7 mouse cellular contexts compared by ENCODE assay signal in genomic region chr3:138525494-138525893, GRCm38 (mm10). TPM values are rescaled to one million over a fixed set of nuclear protein-coding genes. Genes with fewer than 3 reads are reported as not detected.
DNase-seq lines count a peak whose midpoint lies in the region; ATAC-seq and TF ChIP-seq lines count a peak whose summit lies in the region.

No protein-coding gene starts in this region.

- H3K27ac ChIP-seq in kidney, embryonic 14.5 days (ENCODE audit: low read depth, low read length): no peak overlapping the region
- H3K27ac ChIP-seq in embryonic facial prominence, embryonic 13.5 days: peak overlapping the region; percentile 7; the same call in 1 of the 2 replicates
- H3K27ac ChIP-seq in liver, postnatal 0 days (ENCODE audit: low read depth): no peak overlapping the region

- peaks cover 15% of the 10 kb centered on the region for H3K4me1 ChIP-seq in kidney, embryonic 14.5 days (ENCODE audit: control insufficient read depth, insufficient read depth, low read length)
- peaks cover 16% of the 10 kb centered on the region for H3K4me1 ChIP-seq in embryonic facial prominence, embryonic 13.5 days
- H3K4me1 ChIP-seq in liver, postnatal 0 days (ENCODE audit: insufficient read depth): peaks cover 31% of the 10 kb centered on the region

- H3K4me2 ChIP-seq in kidney, embryonic 14.5 days (replicated peaks; ENCODE audit: low read depth, low read length): 0 out of 2 replicates have a peak overlapping the region, but pooled peaks have one; percentile 95
- H3K4me2 ChIP-seq in embryonic facial prominence, embryonic 13.5 days: peak overlapping the region; percentile 81
- no peak overlapping the region for H3K4me2 ChIP-seq in liver, postnatal 0 days (ENCODE audit: low read depth, low read length)

- no peak for TF ChIP-seq EP300 in liver, postnatal 0 days (IDR thresholded peaks at IDR 0.05; ENCODE audit: low read depth)

- no peak overlapping the region for H3K4me3 ChIP-seq in kidney, embryonic 14.5 days (ENCODE audit: low read length)
- no peak overlapping the region for H3K4me3 ChIP-seq in embryonic facial prominence, embryonic 13.5 days
- H3K4me3 ChIP-seq in liver, postnatal 0 days (ENCODE audit: low read depth, low read length): no peak overlapping the region

- no peaks in the 10 kb centered on the region for H3K9me3 ChIP-seq in kidney, embryonic 14.5 days (ENCODE audit: control insufficient read depth, low read length)
- H3K9me3 ChIP-seq in embryonic facial prominence, embryonic 13.5 days: no peaks in the 10 kb centered on the region
- no peaks in the 10 kb centered on the region for H3K9me3 ChIP-seq in liver, postnatal 0 days (ENCODE audit: low read length)

- no peak overlapping the region for H3K9ac ChIP-seq in kidney, embryonic 14.5 days (ENCODE audit: low read depth, low read length)
- H3K9ac ChIP-seq in embryonic facial prominence, embryonic 13.5 days: no peak overlapping the region
- H3K9ac ChIP-seq in liver, postnatal 0 days (replicated peaks): peak overlapping the region; percentile 84; the same call in 1 of the 2 replicates

- ATAC-seq in kidney, embryonic 14.5 days (ENCODE audit: low FRiP score, low TSS enrichment): no peak
- ATAC-seq in embryonic facial prominence, embryonic 13.5 days (ENCODE audit: insufficient number of reproducible peaks, insufficient read depth, low FRiP score, low TSS enrichment, low read depth): no peak
- no peak for ATAC-seq in liver, postnatal 0 days

- H3K27me3 ChIP-seq in kidney, embryonic 14.5 days (ENCODE audit: control insufficient read depth, insufficient read depth, low read length): no peaks in the 10 kb centered on the region
- H3K27me3 ChIP-seq in embryonic facial prominence, embryonic 13.5 days: no peaks in the 10 kb centered on the region
- H3K27me3 ChIP-seq in liver, postnatal 0 days (ENCODE audit: insufficient read depth, low read length): no peaks in the 10 kb centered on the region

- H3K36me3 ChIP-seq in kidney, embryonic 14.5 days (ENCODE audit: control insufficient read depth, insufficient read depth, low read length): no peaks in the 10 kb centered on the region
- H3K36me3 ChIP-seq in embryonic facial prominence, embryonic 13.5 days: no peaks in the 10 kb centered on the region
- H3K36me3 ChIP-seq in liver, postnatal 0 days (replicated peaks; ENCODE audit: insufficient read depth, low read length): no peaks in the 10 kb centered on the region

- DNase-seq in kidney, adult 18-20 months: no peak
- DNase-seq in NIH3T3 (ENCODE audit: low read depth): peak; percentile 48
- no peak for DNase-seq in liver, postnatal 0 days
- no peak for DNase-seq in layer of hippocampus, adult 11-12 months (ENCODE audit: low spot score)
- no peak for DNase-seq in testis, postnatal 10 days (ENCODE audit: low spot score)

- TF ChIP-seq CTCF in liver, postnatal 0 days (IDR thresholded peaks at IDR 0.05; ENCODE audit: low read depth): no peak

- WGBS in kidney, embryonic 14.5 days: 61% methylated on average over 8 of the region's 8 CpGs
- 54% methylated on average over 8 of the region's 8 CpGs for WGBS in embryonic facial prominence, embryonic 13.5 days
- 71% methylated on average over 8 of the region's 8 CpGs for WGBS in liver, postnatal 0 days (ENCODE audit: insufficient replicate concordance)

RNA-seq across cellular contexts. Expression of gene Eif4e, which starts 0.5 kb away (rescaled TPM):
- 417 and 426 TPM in 2 replicates for polyA plus RNA-seq in kidney, embryonic 14.5 days (2014; fragmentation: Nextera tagmentation; extraction: Ambion mirVana)
- polyA plus RNA-seq in embryonic facial prominence, embryonic 13.5 days (2015; fragmentation: Nextera tagmentation; extraction: Ambion mirVana): 382 and 420 TPM in 2 replicates
- 93.7 and 98.3 TPM in 2 replicates for polyA plus RNA-seq in liver, postnatal 0 days (2015; fragmentation: Nextera tagmentation; extraction: Ambion mirVana)

RNA-seq across cellular contexts. Expression of gene Metap1, which starts 36.2 kb away (rescaled TPM):
- polyA plus RNA-seq in kidney, embryonic 14.5 days (2014; fragmentation: Nextera tagmentation; extraction: Ambion mirVana): 35.3 and 54.0 TPM in 2 replicates
- polyA plus RNA-seq in embryonic facial prominence, embryonic 13.5 days (2015; fragmentation: Nextera tagmentation; extraction: Ambion mirVana): 38.3 and 44.5 TPM in 2 replicates
- polyA plus RNA-seq in liver, postnatal 0 days (2015; fragmentation: Nextera tagmentation; extraction: Ambion mirVana): 17.3 and 17.4 TPM in 2 replicates
